Mouse (Mus musculus) heart, postnatal 0 days (tissue): ENCODE data around the gene Klk9.

Experiments used
- CTCF ChIP-seq: IDR thresholded peaks from 2 replicates; pipeline ENCODE4 v1.5.1; 2016; ENCODE audit warnings: antibody characterized with exemption, control low read depth, low read depth
- EP300 ChIP-seq: IDR thresholded peaks from 2 replicates; pipeline ENCODE4 v1.6.1; 2016; ENCODE audit warnings: antibody characterized with exemption, low read depth

DNA sequence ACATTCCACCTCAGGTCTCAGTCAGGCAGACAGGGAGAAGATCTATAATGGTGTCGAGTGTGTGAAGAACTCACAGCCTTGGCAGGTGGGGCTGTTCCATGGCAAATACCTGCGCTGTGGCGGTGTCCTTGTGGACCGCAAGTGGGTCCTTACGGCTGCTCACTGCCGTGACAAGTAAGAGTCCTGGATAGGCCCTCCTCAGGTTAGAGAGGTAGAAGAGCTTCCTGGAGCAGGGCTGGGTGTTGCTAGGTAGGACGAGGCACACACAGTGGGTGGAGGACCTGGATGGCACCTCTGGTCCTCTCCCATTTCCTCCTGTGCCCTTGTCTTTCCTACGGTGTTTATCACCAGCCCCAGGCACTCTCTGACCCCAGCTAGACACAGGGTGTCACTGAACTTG, 22.1 kb upstream of the Klk9 start:
- TF ChIP-seq CTCF (no peak), EP300 (no peak)
